Mouse (Mus musculus) heart, postnatal 0 days (tissue): ENCODE measurements at regions not wholly inside any gene's neighbourhood (a gene's known extent, or its start where the extent isn't known, plus 50 kb on each side); places are given as distances from the start of the nearest gene placed in this dataset.

Experiments used
- CTCF ChIP-seq: IDR thresholded peaks from 2 replicates; pipeline ENCODE4 v1.5.1; 2016; ENCODE audit warnings: antibody characterized with exemption, control low read depth, low read depth
- EP300 ChIP-seq: IDR thresholded peaks from 2 replicates; pipeline ENCODE4 v1.6.1; 2016; ENCODE audit warnings: antibody characterized with exemption, low read depth

- TF ChIP-seq CTCF (no peak), EP300 (no peak)
These were observed 436.9 kb downstream of the Matn1 start for GRCm38 (mm10) chr4:131381063-131381462.
